Mouse (Mus musculus): ENCODE results near the gene Focad. TPM values are rescaled to one million over a fixed set of nuclear protein-coding genes. Genes with fewer than 3 reads are reported as not detected.

Gene Focad
- polyA plus RNA-seq, 1 experiment = 7.2 TPM

- H3K4me1 ChIP-seq (ENCODE audit: control insufficient read depth, insufficient read depth, low read length) = no peaks in the 10 kb centered on the region
- H3K27me3 ChIP-seq (ENCODE audit: control insufficient read depth, insufficient read depth, low read length) = no peaks in the 10 kb centered on the region
- no peak overlapping the region for H3K4me3 ChIP-seq (ENCODE audit: control insufficient read depth, low read depth, low read length)
- no peaks in the 10 kb centered on the region for H3K36me3 ChIP-seq (ENCODE audit: control insufficient read depth, insufficient read depth, low read length)
- TF ChIP-seq CTCF (IDR thresholded peaks at IDR 0.05; ENCODE audit: control insufficient read depth, insufficient read depth, insufficient replicate concordance, low read depth, low read length) (no peak), POLR2A (IDR thresholded peaks at IDR 0.05; ENCODE audit: control insufficient read depth, low read depth, low read length) (no peak)
- no peak overlapping the region for H3K27ac ChIP-seq (ENCODE audit: control insufficient read depth, insufficient read depth, low read depth, low read length)
Observed at GRCm38 (mm10) chr4:88302291-88302690, 207.9 kb downstream of the Focad start.

GRCm38 (mm10) chr4:88307691-88308090 is 213.3 kb downstream of the Focad start:
- TF ChIP-seq POLR2A (IDR thresholded peaks at IDR 0.05; ENCODE audit: control insufficient read depth, low read depth, low read length) (no peak), CTCF (IDR thresholded peaks at IDR 0.05; ENCODE audit: control insufficient read depth, insufficient read depth, insufficient replicate concordance, low read depth, low read length) (no peak)
- Histone ChIP-seq H3K27ac (ENCODE audit: control insufficient read depth, insufficient read depth, low read depth, low read length) (no peak overlapping the region), H3K36me3 (ENCODE audit: control insufficient read depth, insufficient read depth, low read length) (no peaks in the 10 kb centered on the region), H3K4me1 (ENCODE audit: control insufficient read depth, insufficient read depth, low read length) (no peaks in the 10 kb centered on the region), H3K4me3 (ENCODE audit: control insufficient read depth, low read depth, low read length) (no peak overlapping the region), H3K27me3 (ENCODE audit: control insufficient read depth, insufficient read depth, low read length) (no peaks in the 10 kb centered on the region)

GRCm38 (mm10) chr4:88308342-88309116 is 214.1 kb downstream of the Focad start:
- TF ChIP-seq POLR2A (IDR thresholded peaks at IDR 0.05; ENCODE audit: control insufficient read depth, low read depth, low read length) (no peak), CTCF (IDR thresholded peaks at IDR 0.05; ENCODE audit: control insufficient read depth, insufficient read depth, insufficient replicate concordance, low read depth, low read length) (no peak)
- H3K4me3 ChIP-seq (ENCODE audit: control insufficient read depth, low read depth, low read length) = no peak overlapping the region
- H3K36me3 ChIP-seq (ENCODE audit: control insufficient read depth, insufficient read depth, low read length) = no peaks in the 10 kb centered on the region
- no peak overlapping the region for H3K27ac ChIP-seq (ENCODE audit: control insufficient read depth, insufficient read depth, low read depth, low read length)
- H3K27me3 ChIP-seq (ENCODE audit: control insufficient read depth, insufficient read depth, low read length) = no peaks in the 10 kb centered on the region
- no peaks in the 10 kb centered on the region for H3K4me1 ChIP-seq (ENCODE audit: control insufficient read depth, insufficient read depth, low read length)

- Histone ChIP-seq H3K27ac (ENCODE audit: control insufficient read depth, insufficient read depth, low read depth, low read length) (no peak overlapping the region), H3K4me1 (ENCODE audit: control insufficient read depth, insufficient read depth, low read length) (no peaks in the 10 kb centered on the region), H3K36me3 (ENCODE audit: control insufficient read depth, insufficient read depth, low read length) (no peaks in the 10 kb centered on the region), H3K27me3 (ENCODE audit: control insufficient read depth, insufficient read depth, low read length) (no peaks in the 10 kb centered on the region), H3K4me3 (ENCODE audit: control insufficient read depth, low read depth, low read length) (no peak overlapping the region)
- peak; percentile 20; the same call in 1 of the 2 replicates for TF ChIP-seq CTCF (IDR thresholded peaks at IDR 0.05; ENCODE audit: control insufficient read depth, insufficient read depth, insufficient replicate concordance, low read depth, low read length)
- TF ChIP-seq POLR2A (IDR thresholded peaks at IDR 0.05; ENCODE audit: control insufficient read depth, low read depth, low read length) = no peak
Observed at GRCm38 (mm10) chr4:88309676-88310075, 215.2 kb downstream of the Focad start.

GRCm38 (mm10) chr4:88314898-88315297 is 220.5 kb downstream of the Focad start:
- Histone ChIP-seq H3K4me3 (ENCODE audit: control insufficient read depth, low read depth, low read length) (no peak overlapping the region), H3K27me3 (ENCODE audit: control insufficient read depth, insufficient read depth, low read length) (no peaks in the 10 kb centered on the region), H3K36me3 (ENCODE audit: control insufficient read depth, insufficient read depth, low read length) (no peaks in the 10 kb centered on the region), H3K27ac (ENCODE audit: control insufficient read depth, insufficient read depth, low read depth, low read length) (no peak overlapping the region), H3K4me1 (ENCODE audit: control insufficient read depth, insufficient read depth, low read length) (no peaks in the 10 kb centered on the region)
- TF ChIP-seq CTCF (IDR thresholded peaks at IDR 0.05; ENCODE audit: control insufficient read depth, insufficient read depth, insufficient replicate concordance, low read depth, low read length) (no peak), POLR2A (IDR thresholded peaks at IDR 0.05; ENCODE audit: control insufficient read depth, low read depth, low read length) (no peak)

- Histone ChIP-seq H3K27ac (ENCODE audit: control insufficient read depth, insufficient read depth, low read depth, low read length) (no peak overlapping the region), H3K27me3 (ENCODE audit: control insufficient read depth, insufficient read depth, low read length) (no peaks in the 10 kb centered on the region)
Observed at GRCm38 (mm10) chr4:88320067-88320466, 225.6 kb downstream of the Focad start.

GRCm38 (mm10) chr4:88325392-88325791 is 231.0 kb downstream of the Focad start:
- Histone ChIP-seq H3K36me3 (ENCODE audit: control insufficient read depth, insufficient read depth, low read length) (no peaks in the 10 kb centered on the region), H3K27me3 (ENCODE audit: control insufficient read depth, insufficient read depth, low read length) (no peaks in the 10 kb centered on the region), H3K4me1 (ENCODE audit: control insufficient read depth, insufficient read depth, low read length) (no peaks in the 10 kb centered on the region), H3K4me3 (ENCODE audit: control insufficient read depth, low read depth, low read length) (no peak overlapping the region), H3K27ac (ENCODE audit: control insufficient read depth, insufficient read depth, low read depth, low read length) (no peak overlapping the region)
- no peak for TF ChIP-seq CTCF (IDR thresholded peaks at IDR 0.05; ENCODE audit: control insufficient read depth, insufficient read depth, insufficient replicate concordance, low read depth, low read length)
- TF ChIP-seq POLR2A (IDR thresholded peaks at IDR 0.05; ENCODE audit: control insufficient read depth, low read depth, low read length) = no peak

More at GRCm38 (mm10) chr4:88320067-88320466, 225.6 kb downstream of the Focad start:
- Histone ChIP-seq H3K4me3 (ENCODE audit: control insufficient read depth, low read depth, low read length) (no peak overlapping the region), H3K36me3 (ENCODE audit: control insufficient read depth, insufficient read depth, low read length) (no peaks in the 10 kb centered on the region), H3K4me1 (ENCODE audit: control insufficient read depth, insufficient read depth, low read length) (no peaks in the 10 kb centered on the region)
- no peak for TF ChIP-seq POLR2A (IDR thresholded peaks at IDR 0.05; ENCODE audit: control insufficient read depth, low read depth, low read length)
- no peak for TF ChIP-seq CTCF (IDR thresholded peaks at IDR 0.05; ENCODE audit: control insufficient read depth, insufficient read depth, insufficient replicate concordance, low read depth, low read length)
